Mouse (Mus musculus) ES-E14 (cell line): Measurements from ENCODE around the gene Foxo4. TPM values are rescaled to one million over a fixed set of nuclear protein-coding genes. Genes with fewer than 3 reads are reported as not detected.

Experiments
- DNase-seq: peaks from one replicate; pipeline ENCODE4 v3.0.0-alpha.2; 2013; ENCODE audit warnings: low read depth, low spot score
- H3K27ac ChIP-seq: 2 replicates; pipeline ENCODE4 v1.5.1; 2012; ENCODE audit warnings: low read depth, mild to moderate bottlenecking, low read length, moderate library complexity, mixed read lengths; ENCODE audit not compliant: poor library complexity, insufficient read depth, severe bottlenecking
- H3K36me3 ChIP-seq: 2 replicates; pipeline ENCODE4 v1.6.1; 2012; ENCODE audit warnings: mild to moderate bottlenecking, low read length, moderate library complexity, mixed read lengths; ENCODE audit not compliant: control insufficient read depth, poor library complexity, insufficient read depth, severe bottlenecking
- H3K4me1 ChIP-seq, 2 experiments: fragments of 150-350 bp in 1 of 2; sonication (generic) in 1 of 2; 2 replicates each; pipeline ENCODE4 v1.6.1; 2012; ENCODE audit warnings: low read length in 2 of 2, mild to moderate bottlenecking in 1 of 2, mixed read lengths in 1 of 2; ENCODE audit not compliant: control insufficient read depth in 2 of 2, insufficient read depth in 2 of 2, poor library complexity in 1 of 2
- H3K4me3 ChIP-seq, 2 experiments: fragments of 150-350 bp in 1 of 2; sonication (generic) in 1 of 2; 2 replicates each; pipeline ENCODE4 v1.5.1; 2012; ENCODE audit warnings: low read length in 2 of 2, low read depth in 1 of 2, mild to moderate bottlenecking in 1 of 2, mixed read lengths in 1 of 2; ENCODE audit not compliant: insufficient read depth in 1 of 2, poor library complexity in 1 of 2, severe bottlenecking in 1 of 2
- H3K9ac ChIP-seq: 2 replicates; pipeline ENCODE4 v1.6.1; 2012; ENCODE audit warnings: low read depth, mild to moderate bottlenecking, low read length, mixed read lengths; ENCODE audit not compliant: poor library complexity, insufficient read depth, severe bottlenecking
- H3K9me3 ChIP-seq: fragments of 150-350 bp; sonication (generic); 2 replicates; pipeline ENCODE4 v1.6.1; 2012; ENCODE audit warnings: low read depth, mild to moderate bottlenecking, low read length; ENCODE audit not compliant: control insufficient read depth, insufficient read depth
- CHD2 ChIP-seq: IDR thresholded peaks from 2 replicates; pipeline ENCODE4 v1.6.1; 2014; ENCODE audit warnings: mild to moderate bottlenecking, low read depth, low read length, inconsistent platforms
- HCFC1 ChIP-seq: IDR thresholded peaks from 2 replicates; pipeline ENCODE4 v1.6.1; 2012; ENCODE audit warnings: low read length, inconsistent platforms, borderline replicate concordance; ENCODE audit not compliant: insufficient read depth
- MAFK ChIP-seq: IDR thresholded peaks from 2 replicates; pipeline ENCODE4 v1.6.1; 2014; ENCODE audit warnings: mild to moderate bottlenecking, low read depth, low read length, inconsistent platforms; ENCODE audit not compliant: insufficient read depth
- ZC3H11A ChIP-seq: IDR thresholded peaks from 2 replicates; pipeline ENCODE4 v1.6.1; 2012; ENCODE audit warnings: low read depth, mild to moderate bottlenecking, inconsistent platforms, low read length, borderline replicate concordance
- ZNF384 ChIP-seq: IDR thresholded peaks from 2 replicates; pipeline ENCODE4 v1.6.1; 2012; ENCODE audit warnings: low read depth, low read length, inconsistent platforms
- in situ Hi-C, 2 experiments: fragments of 600-800 bp; cut with MboI; formaldehyde crosslinking; loops; one replicate each; pipeline ENCODE4 v1.15.1; 2025; ENCODE audit warnings: low sequenced_read_pairs in 2 of 2, inconsistent platforms in 1 of 2; ENCODE audit not compliant: unreplicated experiment in 2 of 2
- total RNA-seq: library from RNA; depleted of rRNA; stranded (reverse); fragments of 300-350 nt; gene quantifications from 2 replicates; pipeline ENCODE4 v1.2.3, GENCODE M21; 2012

Foxo4 gene
- total RNA-seq, 1 experiment = 38.9 TPM

DNA sequence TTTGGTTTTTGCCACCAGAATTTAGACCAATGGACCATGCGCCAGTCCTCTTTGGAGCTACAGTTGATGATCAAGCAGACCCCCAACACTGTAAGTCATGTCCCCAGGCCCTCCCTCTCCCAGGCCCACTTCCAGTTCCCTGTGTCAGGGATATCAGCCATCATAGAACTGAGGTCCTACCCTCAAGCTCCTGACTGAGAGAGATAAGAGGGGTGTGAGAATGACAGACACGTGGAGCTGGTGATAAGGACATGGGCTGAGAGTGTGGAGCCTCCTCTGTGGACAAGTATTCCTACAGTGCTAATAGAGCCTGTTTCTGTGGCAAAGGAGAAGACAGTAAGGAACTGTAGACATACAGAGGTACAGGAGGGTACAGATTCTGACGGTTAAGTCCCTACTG lies 33.2 kb downstream of the Foxo4 start:
- Histone ChIP-seq H3K4me1 (no peaks in the 10 kb centered on the region), H3K36me3 (peaks cover 39% of the 10 kb centered on the region), H3K9ac (no peak overlapping the region), H3K4me3 (no peak overlapping the region), H3K27ac (no peak overlapping the region), H3K9me3 (no peaks in the 10 kb centered on the region)
- TF ChIP-seq MAFK (no peak), HCFC1 (no peak), ZC3H11A (no peak), CHD2 (no peak), ZNF384 (no peak)
- DNase-seq = no peak
- in situ Hi-C loops = no loop called here

DNA sequence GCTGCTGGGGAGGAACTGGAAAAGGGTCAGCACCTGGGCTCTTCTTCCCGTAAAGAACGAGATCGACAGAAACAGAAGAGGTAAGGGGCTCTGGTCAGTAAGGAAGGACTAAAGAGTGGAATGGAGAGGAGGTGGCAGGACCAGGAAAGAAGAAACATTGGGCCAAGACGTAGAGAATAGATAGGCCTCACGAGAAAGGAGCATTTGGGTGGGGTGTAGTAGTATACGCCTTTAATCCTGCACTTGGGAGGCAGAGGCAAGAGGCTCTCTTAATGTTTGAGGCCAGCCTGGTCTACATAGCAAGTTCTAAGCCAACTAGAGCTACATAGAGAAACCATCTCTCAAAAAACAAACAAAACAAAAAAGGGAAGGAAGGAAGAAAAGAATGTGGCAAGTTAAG lies 34.1 kb downstream of the Foxo4 start:
- TF ChIP-seq MAFK = no peak
- no peak for TF ChIP-seq ZNF384
- no peak for TF ChIP-seq HCFC1
- no peak for TF ChIP-seq CHD2
- TF ChIP-seq ZC3H11A = no peak
- H3K36me3 ChIP-seq = peaks cover 38% of the 10 kb centered on the region

DNA sequence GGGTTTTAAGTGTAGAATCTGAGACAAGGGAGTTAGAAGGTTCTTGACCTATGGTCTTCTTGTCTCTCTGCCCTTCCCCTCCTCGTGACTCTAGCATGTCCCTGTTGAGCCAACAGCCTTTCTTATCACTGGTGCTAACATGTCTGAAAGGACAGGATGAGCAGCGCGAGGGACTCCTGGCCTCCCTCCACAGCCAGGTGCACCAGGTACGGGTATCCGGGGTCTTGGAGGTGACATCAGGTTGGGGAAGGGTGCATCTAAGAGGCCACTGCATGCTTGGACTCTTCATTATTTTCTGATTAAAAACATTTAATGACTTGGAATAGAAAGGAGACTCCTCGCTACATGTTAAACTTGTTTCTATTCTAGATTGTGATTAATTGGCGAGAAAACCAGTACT lies 34.7 kb downstream of the Foxo4 start:
- Histone ChIP-seq H3K36me3 (peaks cover 38% of the 10 kb centered on the region), H3K4me3 (no peak overlapping the region), H3K4me1 (no peaks in the 10 kb centered on the region), H3K27ac (no peak overlapping the region), H3K9ac (no peak overlapping the region), H3K9me3 (no peaks in the 10 kb centered on the region)
- no peak for DNase-seq
- TF ChIP-seq ZC3H11A (no peak), ZNF384 (no peak), MAFK (no peak)
- in situ Hi-C loops = no loop called here

More for the DNA sequence above, 34.1 kb downstream of the Foxo4 start:
- DNase-seq = no peak
- Histone ChIP-seq H3K9ac (no peak overlapping the region), H3K27ac (no peak overlapping the region), H3K9me3 (no peaks in the 10 kb centered on the region), H3K4me3 (no peak overlapping the region), H3K4me1 (no peaks in the 10 kb centered on the region)
- in situ Hi-C loops = no loop called here

DNA sequence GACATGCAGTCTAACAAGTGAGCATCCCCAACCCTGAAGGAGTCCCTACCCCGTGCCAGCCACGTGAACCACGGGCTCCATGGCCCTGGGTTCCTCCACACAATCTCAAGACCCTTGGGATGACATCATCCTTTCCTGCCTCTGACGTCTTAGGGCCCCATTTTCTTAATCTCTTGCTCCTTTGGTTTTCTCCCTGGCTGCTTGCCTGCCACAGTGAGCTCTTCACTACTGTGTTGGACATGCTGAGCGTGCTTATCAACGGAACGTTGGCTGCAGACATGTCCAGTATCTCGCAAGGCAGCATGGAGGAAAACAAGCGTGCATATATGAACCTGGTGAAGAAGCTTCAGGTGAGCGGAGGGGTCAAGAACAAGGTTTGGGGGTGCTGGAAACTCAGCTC lies 35.8 kb downstream of the Foxo4 start:
- Histone ChIP-seq H3K4me3 (no peak overlapping the region), H3K9me3 (no peaks in the 10 kb centered on the region), H3K36me3 (peaks cover 38% of the 10 kb centered on the region), H3K4me1 (no peaks in the 10 kb centered on the region), H3K27ac (no peak overlapping the region), H3K9ac (no peak overlapping the region)
- in situ Hi-C loops = no loop called here
- no peak for TF ChIP-seq MAFK
- TF ChIP-seq HCFC1 = no peak
- TF ChIP-seq ZNF384 = no peak
- TF ChIP-seq ZC3H11A = no peak
- no peak for TF ChIP-seq CHD2
- DNase-seq = no peak

DNA sequence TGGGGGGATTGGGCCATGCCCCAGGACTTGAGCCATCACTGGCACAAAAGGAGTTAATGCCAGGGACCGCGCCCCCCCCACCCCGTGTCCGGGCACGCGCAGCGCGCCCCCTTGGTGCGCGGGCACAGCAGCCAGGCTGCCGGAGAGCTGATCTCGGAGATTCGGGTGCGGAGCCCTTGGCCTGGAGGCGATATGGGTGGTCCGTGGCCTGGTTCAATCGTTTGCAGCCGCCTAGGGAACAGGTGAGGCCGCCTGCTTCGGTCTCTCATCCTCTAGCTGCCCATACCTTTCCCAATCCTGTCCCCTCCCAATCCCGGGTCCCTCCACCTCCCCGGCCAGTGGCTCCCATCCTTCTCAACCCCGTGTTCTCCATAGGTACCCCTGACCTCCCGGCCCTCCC lies 44.7 kb downstream of the Foxo4 start, which contains the start of gene Nlgn3:
Nlgn3 (plus strand) TSS at position 114 of the 400 bp plus-strand sequence.
- TF ChIP-seq MAFK (no peak), ZNF384 (no peak), CHD2 (no peak), ZC3H11A (no peak), HCFC1 (no peak)
- Histone ChIP-seq H3K27ac (no peak within 1 kb of the TSS), H3K9ac (0 out of 2 replicates have a peak within 1 kb of the TSS, but pooled peaks have one; percentile 28), H3K9me3 (no peaks in the 10 kb centered on the region), H3K36me3 (peaks cover 12% of the 10 kb centered on the region), H3K4me1 (peaks cover 0 to 17% of the 10 kb centered on the region in 2 experiments; a peak in 1 of 4 replicates), H3K4me3 (peak within 1 kb of the TSS; percentile 10 to 25; a peak in 2 of 4 replicates)
- in situ Hi-C loops = no loop called here
- DNase-seq = no peak
